Mouse (Mus musculus) limb, embryonic 14.5 days (tissue): ENCODE data around the gene Gm11985. TPM values are rescaled to one million over a fixed set of nuclear protein-coding genes. Genes with fewer than 3 reads are reported as not detected.
A peak's percentile ranks its signal among the peaks of the same experiment; 100 is the strongest.

ENCODE experiments used
- ATAC-seq: fragments of 200-750 bp; cut with Nextera tagmentation; 2 replicates; pipeline ENCODE4 v1.8.0; 2017; ENCODE audit warnings: low read depth, moderate number of reproducible peaks, moderate TSS enrichment; ENCODE audit not compliant: low FRiP score
- DNase-seq: peaks from one replicate; pipeline ENCODE4 v3.0.0-alpha.2; 2015; ENCODE audit warnings: low spot score
- H3K27ac ChIP-seq: fragments of 300-500 bp; sonication (generic); replicated peaks from 2 replicates; pipeline ENCODE4 v1.5.1; 2014; ENCODE audit warnings: low read depth, mild to moderate bottlenecking, low read length, moderate library complexity, mixed read lengths
- H3K27me3 ChIP-seq: fragments of 300-500 bp; sonication (generic); 2 replicates; pipeline ENCODE4 v1.6.1; 2014; ENCODE audit warnings: low read length, mixed read lengths; ENCODE audit not compliant: control insufficient read depth, insufficient read depth
- H3K36me3 ChIP-seq: fragments of 300-500 bp; sonication (generic); 2 replicates; pipeline ENCODE4 v1.6.1; 2014; ENCODE audit warnings: mild to moderate bottlenecking, low read length, moderate library complexity, mixed read lengths; ENCODE audit not compliant: control insufficient read depth, insufficient read depth
- H3K4me1 ChIP-seq: fragments of 300-500 bp; sonication (generic); 2 replicates; pipeline ENCODE4 v1.6.1; 2014; ENCODE audit warnings: antibody characterized with exemption, low read length, mixed read lengths; ENCODE audit not compliant: control insufficient read depth, insufficient read depth
- H3K4me2 ChIP-seq: fragments of 300-500 bp; sonication (generic); replicated peaks from 2 replicates; pipeline ENCODE4 v1.6.1; 2014; ENCODE audit warnings: low read depth, mild to moderate bottlenecking, low read length, moderate library complexity; ENCODE audit not compliant: severe bottlenecking
- H3K4me3 ChIP-seq: fragments of 300-500 bp; sonication (generic); replicated peaks from 2 replicates; pipeline ENCODE4 v1.5.1; 2014; ENCODE audit warnings: low read length
- H3K9ac ChIP-seq: fragments of 300-500 bp; sonication (generic); 2 replicates; pipeline ENCODE4 v1.6.1; 2014; ENCODE audit warnings: mild to moderate bottlenecking, low read depth, low read length, moderate library complexity; ENCODE audit not compliant: severe bottlenecking
- H3K9me3 ChIP-seq: fragments of 300-500 bp; sonication (generic); 2 replicates; pipeline ENCODE4 v1.6.1; 2016; ENCODE audit warnings: low read length; ENCODE audit not compliant: control insufficient read depth
- POLR2A ChIP-seq: fragments of 200-500 bp; IDR thresholded peaks from 2 replicates; pipeline ENCODE4 v1.8.0; 2012; ENCODE audit warnings: inconsistent platforms, mild to moderate bottlenecking, moderate library complexity, borderline replicate concordance; ENCODE audit not compliant: insufficient read depth, insufficient read length; ENCODE audit errors: extremely low read depth
- WGBS: fragments of 180-500 bp; shearing (Covaris S2); extraction: QIAGEN DNeasy Blood & Tissue Kit; methylation state at CpG from one replicate; pipeline ENCODE4 v1.1.7; 2014; 5-methylcytosine and 5-hydroxymethylcytosine counted together
- polyA plus RNA-seq, 2 experiments: library from polyadenylated mRNA; depleted of rRNA in 1 of 2; stranded (reverse) in 1 of 2; unstranded in 1 of 2; fragments of >200 nt; fragmentation: Nextera tagmentation in 1 of 2; extraction: Ambion mirVana in 1 of 2; gene quantifications; 2 replicates each; pipeline versions ENCODE4 v1.2.1 to v1.2.3; 2012 to 2014

Gm11985 gene
- polyA plus RNA-seq, 2 experiments, result 0.06 TPM; not detected in 1

DNA sequence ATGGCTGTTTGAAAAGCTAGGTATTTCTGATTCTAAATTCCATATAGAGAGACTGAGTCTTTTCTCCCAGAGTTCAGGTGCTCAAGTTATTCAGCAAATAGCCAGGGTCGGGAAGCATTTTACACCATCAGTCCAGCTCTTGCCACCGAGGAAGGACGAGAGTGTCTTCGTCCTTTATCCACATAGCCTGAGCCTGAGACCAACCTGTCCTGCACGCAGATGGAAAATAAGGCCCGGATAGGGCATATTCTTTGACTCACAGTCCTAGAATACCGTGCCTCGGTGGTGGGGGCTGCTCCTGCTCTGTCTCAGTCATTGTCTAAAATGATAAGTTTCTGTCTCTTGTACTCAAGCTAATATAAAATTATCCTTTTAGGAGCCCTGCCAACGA is 12.0 kb upstream of the Gm11985 start:
- H3K27ac ChIP-seq, result no peak overlapping the region
- ATAC-seq (no peak), DNase-seq (no peak)
- TF ChIP-seq POLR2A, result no peak
- no peak overlapping the region for H3K4me2 ChIP-seq
- H3K36me3 ChIP-seq, result no peaks in the 10 kb centered on the region
- 86% methylated on average over 9 of the region's 9 CpGs for WGBS
- no peaks in the 10 kb centered on the region for H3K27me3 ChIP-seq
- no peaks in the 10 kb centered on the region for H3K4me1 ChIP-seq
- no peaks in the 10 kb centered on the region for H3K9me3 ChIP-seq
- no peak overlapping the region for H3K9ac ChIP-seq
- no peak overlapping the region for H3K4me3 ChIP-seq

DNA sequence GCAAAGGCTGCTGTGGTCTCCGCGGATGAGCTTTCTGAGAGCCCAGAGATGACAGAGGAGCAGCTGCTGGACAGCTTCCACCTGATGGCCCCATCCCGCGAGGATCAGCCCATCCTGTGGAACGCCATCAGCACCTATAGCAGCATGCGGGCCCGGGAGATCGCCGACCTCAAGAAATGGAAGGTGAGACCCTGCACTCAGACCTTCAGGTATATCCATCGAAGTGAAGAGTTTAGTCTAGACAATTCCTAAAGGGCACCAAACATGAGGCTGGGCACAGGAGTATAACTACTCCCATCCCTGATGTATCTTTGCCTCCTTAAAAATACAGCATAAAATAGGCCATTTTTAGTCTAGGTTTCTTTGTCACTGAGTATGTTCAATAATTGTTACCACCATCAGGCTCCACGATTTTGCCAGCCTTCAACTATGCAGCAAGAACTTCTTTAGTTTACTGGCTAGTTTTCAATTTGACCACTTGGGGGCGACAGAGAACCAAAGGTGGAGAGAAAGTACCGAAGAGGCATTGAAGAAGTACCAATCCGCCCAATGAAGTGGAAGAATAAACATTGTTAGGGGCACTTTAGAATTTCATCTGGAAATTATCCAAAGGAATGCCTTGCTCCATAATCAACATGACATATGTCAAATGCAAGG is 11.5 kb upstream of the Gm11985 start:
- peak; percentile 78 for DNase-seq
- no peaks in the 10 kb centered on the region for H3K36me3 ChIP-seq
- H3K4me1 ChIP-seq, result no peaks in the 10 kb centered on the region
- H3K4me2 ChIP-seq, result no peak overlapping the region
- H3K27ac ChIP-seq, result no peak overlapping the region
- H3K27me3 ChIP-seq, result no peaks in the 10 kb centered on the region
- no peaks in the 10 kb centered on the region for H3K9me3 ChIP-seq
- TF ChIP-seq POLR2A, result no peak
- 54% methylated on average over 14 of the region's 14 CpGs for WGBS
- H3K4me3 ChIP-seq, result no peak overlapping the region
- H3K9ac ChIP-seq, result no peak overlapping the region
- no peak for ATAC-seq

DNA sequence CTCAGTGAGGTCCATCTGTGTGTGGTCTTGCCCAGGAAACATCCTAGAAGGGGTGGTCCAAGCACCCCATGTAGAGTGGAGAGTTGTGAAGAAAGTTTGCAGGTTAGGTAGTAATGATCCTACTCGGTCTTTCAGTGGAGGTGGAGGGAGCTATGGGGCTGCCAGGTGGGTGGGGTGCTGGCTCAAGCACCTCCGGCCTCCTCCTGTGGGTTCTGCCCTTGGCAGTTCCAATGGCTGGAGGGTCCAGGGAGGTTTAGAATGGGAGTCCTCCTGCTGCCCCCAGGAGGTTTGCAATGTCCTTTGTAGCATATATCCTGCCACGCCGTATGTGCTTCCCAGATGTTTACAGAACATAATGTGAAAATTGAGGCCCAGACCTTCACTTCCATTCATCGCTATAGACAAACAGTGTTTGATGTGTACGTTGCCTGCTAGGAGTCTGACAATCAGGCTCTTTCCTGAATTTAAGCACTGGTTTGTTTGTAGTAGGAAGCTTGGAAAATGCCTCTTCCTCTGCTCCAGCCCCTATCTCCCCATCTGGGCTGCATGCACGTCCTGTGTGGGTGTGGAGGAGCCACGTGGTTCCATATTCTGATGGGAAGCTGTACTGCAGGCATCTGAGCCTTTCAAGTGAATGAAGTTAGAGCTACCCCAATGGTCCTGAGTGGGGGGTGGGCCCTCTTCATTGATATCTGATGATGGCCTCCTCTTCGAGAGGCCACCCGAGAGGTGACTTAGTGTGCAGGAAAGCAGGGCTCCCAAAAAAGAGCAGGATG is 10.3 kb upstream of the Gm11985 start:
- no peak overlapping the region for H3K9ac ChIP-seq
- ATAC-seq, result no peak

DNA sequence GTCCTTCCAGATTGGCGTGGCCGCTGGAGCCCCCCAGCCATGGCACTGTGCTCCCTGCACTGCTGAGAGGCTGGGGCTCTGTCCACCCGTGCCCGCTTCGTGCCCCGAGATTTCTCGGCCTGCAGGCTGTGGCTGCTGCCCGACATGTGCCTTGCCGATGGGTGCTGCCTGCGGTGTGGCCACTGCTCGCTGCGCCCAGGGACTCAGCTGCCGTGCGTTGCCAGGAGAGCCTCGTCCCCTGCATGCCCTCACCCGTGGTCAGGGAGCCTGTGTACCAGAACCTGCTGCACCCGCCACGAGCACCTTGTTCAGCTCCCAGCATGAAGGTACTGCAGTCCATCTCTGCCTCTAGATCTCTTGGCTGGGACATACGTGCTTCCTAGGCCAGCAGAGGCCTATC is 9.6 kb upstream of the Gm11985 start:
- ATAC-seq (no peak), DNase-seq (no peak)
- no peaks in the 10 kb centered on the region for H3K27me3 ChIP-seq
- no peaks in the 10 kb centered on the region for H3K4me1 ChIP-seq
- TF ChIP-seq POLR2A, result no peak
- no peak overlapping the region for H3K4me3 ChIP-seq
- WGBS, result 84% methylated on average over 19 of the region's 19 CpGs
- H3K27ac ChIP-seq, result no peak overlapping the region
- H3K9me3 ChIP-seq, result no peaks in the 10 kb centered on the region
- no peak overlapping the region for H3K9ac ChIP-seq
- no peak overlapping the region for H3K4me2 ChIP-seq
- H3K36me3 ChIP-seq, result no peaks in the 10 kb centered on the region

More for the DNA sequence above, 10.3 kb upstream of the Gm11985 start:
- Histone ChIP-seq H3K27me3 (no peaks in the 10 kb centered on the region), H3K36me3 (no peaks in the 10 kb centered on the region), H3K9me3 (no peaks in the 10 kb centered on the region), H3K4me2 (no peak overlapping the region), H3K4me3 (no peak overlapping the region), H3K4me1 (no peaks in the 10 kb centered on the region), H3K27ac (no peak overlapping the region)
- WGBS, result 80% methylated on average over 10 of the region's 10 CpGs
- no peak for TF ChIP-seq POLR2A
- no peak for DNase-seq

DNA sequence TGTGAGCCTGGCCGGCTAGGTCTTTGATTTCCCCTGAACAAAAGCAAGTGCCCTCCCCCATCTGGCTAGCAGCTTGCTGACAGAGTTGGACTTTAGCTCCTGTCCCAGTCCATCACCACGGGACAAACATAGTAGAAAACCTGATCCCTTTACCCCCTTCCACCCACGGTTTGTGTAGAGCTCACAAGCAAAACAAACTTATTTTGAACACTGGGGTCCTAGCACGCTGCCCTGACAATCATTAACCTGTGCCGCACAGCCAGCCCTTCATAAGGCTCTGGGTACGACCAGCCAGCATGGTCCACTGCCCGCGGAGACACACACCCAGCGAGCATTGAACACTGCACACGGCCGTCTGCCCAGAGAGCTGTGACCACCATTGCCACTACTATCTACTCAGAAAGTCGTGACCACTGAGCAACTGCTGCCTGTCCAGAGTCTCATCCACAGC is 9.1 kb upstream of the Gm11985 start, which contains the start of gene Igfbp1:
Igfbp1 (plus strand) TSS at position 292 of the 451 bp plus-strand sequence.
- Histone ChIP-seq H3K4me1 (no peaks in the 10 kb centered on the region), H3K27ac (no peak within 1 kb of the TSS), H3K9ac (no peak within 1 kb of the TSS), H3K27me3 (no peaks in the 10 kb centered on the region), H3K36me3 (no peaks in the 10 kb centered on the region), H3K4me2 (no peak within 1 kb of the TSS), H3K9me3 (no peaks in the 10 kb centered on the region), H3K4me3 (no peak within 1 kb of the TSS)
- no peak for ATAC-seq
- DNase-seq, result no peak
- 70% methylated on average over 12 of the region's 12 CpGs for WGBS
- TF ChIP-seq POLR2A, result no peak
